In genomic region chr16:12116926-12117325, GRCm38 (mm10) we compare ENCODE assay signal across 18 mouse cellular contexts.
DNase-seq lines count a peak whose midpoint lies in the region; ATAC-seq and TF ChIP-seq lines count a peak whose summit lies in the region.
"Had no signal": no experiment of that assay in that cellular context is flagged by ENCODE, and none has a peak within 500 bp of the region (broad histone marks: within the 10 kb centered on the region; RNA-seq: fewer than 3 reads in every experiment).

No protein-coding gene starts in this region.

- TF ChIP-seq CTCF in left cerebral cortex, adult 2 months (IDR thresholded peaks at IDR 0.05) = no peak

- no peak overlapping the region for H3K4me3 ChIP-seq in left cerebral cortex, adult 2 months
- H3K4me3 ChIP-seq: embryonic facial prominence, embryonic 10.5 days; embryonic facial prominence, embryonic 12.5 days had no signal

- intact Hi-C loops in left cerebral cortex, adult 2 months (cut with DNase I) = loop anchor here (5.0 kb wide), 2 partner anchors 655 to 745 kb away; no protein-coding TSS in a partner anchor
- intact Hi-C loops in left cerebral cortex, postnatal 14 days (cut with DNase I) = loop anchor here (5.0 kb wide), 1 partner anchor 80 kb away; no protein-coding TSS in a partner anchor

- no peak for DNase-seq in frontal cortex, postnatal 10 days (ENCODE audit: low spot score in 2 of 2)
- no peak for DNase-seq in left cerebral cortex, adult 2 months (ENCODE audit: extremely low spot score in 1 of 2, low spot score in 2 of 2)
- no peak for DNase-seq in left cerebral cortex, postnatal 14 days (ENCODE audit: low spot score in 2 of 2)
- DNase-seq in brain, adult 2 months (ENCODE audit: low read depth, low spot score) = peak; percentile 43
- DNase-seq in lung, postnatal 25 days (ENCODE audit: low spot score) = no peak
- DNase-seq: adrenal gland, adult 2 months; adrenal gland, postnatal 10 days; adrenal gland, postnatal 25 days; cerebellum, adult 11-12 months; cerebellum, adult 2 months; cerebellum, adult 9-10 months; cerebellum, postnatal 10 days; cerebellum, postnatal 25 days had no signal

- 0 out of 2 replicates have a peak overlapping the region, but pooled peaks have one; percentile 1 for H3K27ac ChIP-seq in left cerebral cortex, adult 2 months
- H3K27ac ChIP-seq: embryonic facial prominence, embryonic 10.5 days; embryonic facial prominence, embryonic 12.5 days had no signal

- ATAC-seq in frontal cortex, adult (ENCODE audit: low TSS enrichment) = peak; percentile 33
- ATAC-seq: forebrain, embryonic 14.5 days; forebrain, embryonic 16.5 days had no signal
